Mouse (Mus musculus) cortical plate, adult 2 months (tissue): ENCODE results near the gene Eif2ak3.

Experiments
- CTCF ChIP-seq: fragments of 200-500 bp; IDR thresholded peaks from 2 replicates; pipeline ENCODE4 v1.5.1; 2011; ENCODE audit warnings: mild to moderate bottlenecking, control low read depth, low read length; ENCODE audit not compliant: insufficient read depth; ENCODE audit errors: extremely low read depth
- POLR2A ChIP-seq: fragments of 200-500 bp; IDR thresholded peaks from 2 replicates; pipeline ENCODE4 v1.6.1; 2011; ENCODE audit warnings: mild to moderate bottlenecking, low read length, control low read depth; ENCODE audit not compliant: insufficient read depth; ENCODE audit errors: extremely low read depth

- no peak for TF ChIP-seq CTCF
- no peak for TF ChIP-seq POLR2A
Observed at GRCm38 (mm10) chr6:70872128-70872527, 27.8 kb downstream of the Eif2ak3 start.
